Mouse (Mus musculus) forebrain, embryonic 14.5 days (tissue): ENCODE data around the gene Akt1. TPM values are rescaled to one million over a fixed set of nuclear protein-coding genes. Genes with fewer than 3 reads are reported as not detected.

Experiments used
- ATAC-seq: fragments of 200-750 bp; cut with Nextera tagmentation; 2 replicates; pipeline ENCODE4 v1.8.0; 2017; ENCODE audit warnings: mild to moderate bottlenecking, moderate library complexity
- DNase-seq: peaks from one replicate; pipeline ENCODE4 v3.0.0-alpha.2; 2015; ENCODE audit warnings: low spot score
- H3K27ac ChIP-seq: fragments of 300-500 bp; sonication (generic); 2 replicates; pipeline ENCODE4 v1.5.1; 2014; ENCODE audit warnings: low read depth, mild to moderate bottlenecking, control low read depth, low read length, moderate library complexity
- H3K27me3 ChIP-seq: fragments of 300-500 bp; sonication (generic); replicated peaks from 2 replicates; pipeline ENCODE4 v1.6.1; 2014; ENCODE audit warnings: low read length, control low read depth, mixed read lengths; ENCODE audit not compliant: control insufficient read depth, insufficient read depth
- H3K36me3 ChIP-seq: fragments of 300-500 bp; sonication (generic); 2 replicates; pipeline ENCODE4 v1.6.1; 2014; ENCODE audit warnings: low read length, control low read depth; ENCODE audit not compliant: control insufficient read depth, insufficient read depth
- H3K4me1 ChIP-seq: fragments of 300-500 bp; sonication (generic); 2 replicates; pipeline ENCODE4 v1.6.1; 2014; ENCODE audit warnings: antibody characterized with exemption, low read length, control low read depth; ENCODE audit not compliant: control insufficient read depth, insufficient read depth
- H3K4me2 ChIP-seq: fragments of 300-500 bp; sonication (generic); 2 replicates; pipeline ENCODE4 v1.6.1; 2014; ENCODE audit warnings: mild to moderate bottlenecking, control low read depth, low read length
- H3K4me3 ChIP-seq: fragments of 300-500 bp; sonication (generic); 2 replicates; pipeline ENCODE4 v1.5.1; 2014; ENCODE audit warnings: low read depth, low read length, control low read depth
- H3K9ac ChIP-seq: fragments of 300-500 bp; sonication (generic); 2 replicates; pipeline ENCODE4 v1.6.1; 2014; ENCODE audit warnings: mild to moderate bottlenecking, low read length, control low read depth, moderate library complexity
- H3K9me3 ChIP-seq: fragments of 300-500 bp; sonication (generic); replicated peaks from 2 replicates; pipeline ENCODE4 v1.6.1; 2016; ENCODE audit warnings: low read length, control low read depth, mixed read lengths; ENCODE audit not compliant: control insufficient read depth
- WGBS: fragments of 180-500 bp; shearing (Covaris S2); extraction: QIAGEN DNeasy Blood & Tissue Kit; methylation state at CpG from one replicate; pipeline ENCODE4 v1.1.7; 2014; 5-methylcytosine and 5-hydroxymethylcytosine counted together
- polyA plus RNA-seq: library from polyadenylated mRNA; unstranded; fragments of >200 nt; fragmentation: Nextera tagmentation; extraction: Ambion mirVana; gene quantifications from 2 replicates; pipeline ENCODE4 v1.2.1, GENCODE M21; 2014

Gene Akt1
- polyA plus RNA-seq, 1 experiment from 2014 or later: 65.4 TPM

DNA sequence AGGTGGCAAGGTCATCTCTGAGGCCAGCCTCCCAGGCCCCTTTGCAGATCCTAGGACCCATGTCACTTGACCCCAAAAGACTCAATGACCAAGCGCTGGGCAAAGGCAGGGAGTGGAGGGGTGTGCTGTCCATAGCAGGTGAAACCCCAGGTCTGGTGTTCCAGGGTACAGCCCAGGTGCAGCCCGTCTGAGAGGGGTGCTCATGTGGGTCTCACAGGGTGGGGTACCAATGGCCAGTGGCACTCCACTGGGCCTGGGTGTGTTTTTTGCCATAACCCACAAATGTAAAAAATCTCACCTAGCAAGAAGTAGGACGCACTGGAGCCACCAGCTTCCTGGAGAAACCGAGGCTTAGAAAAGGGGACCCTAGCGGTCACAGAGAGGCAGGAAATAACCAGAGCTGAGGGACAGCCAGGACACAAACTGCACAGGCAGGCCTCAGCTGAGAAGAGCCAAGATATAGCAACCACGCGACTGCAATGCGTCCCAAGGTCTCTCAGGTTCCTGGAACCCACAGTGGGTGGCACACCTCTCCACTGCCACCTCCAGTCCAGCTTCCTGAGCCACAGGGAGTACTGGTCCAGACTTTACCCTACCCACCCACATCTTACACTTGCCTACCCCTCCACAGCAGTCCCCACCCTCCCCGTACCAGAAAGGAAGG, 8.7 kb downstream of the Akt1 start:
- DNase-seq (no peak), ATAC-seq (no peak; the same call in 1 of the 2 replicates)
- no peaks in the 10 kb centered on the region for H3K9me3 ChIP-seq
- peak overlapping the region; percentile 89 for H3K27ac ChIP-seq
- peaks cover 42% of the 10 kb centered on the region for H3K4me1 ChIP-seq
- 81% methylated on average over 9 of the region's 9 CpGs for WGBS
- H3K4me3 ChIP-seq: no peak overlapping the region
- peak overlapping the region; percentile 2 for H3K4me2 ChIP-seq
- H3K27me3 ChIP-seq: no peaks in the 10 kb centered on the region
- H3K9ac ChIP-seq: peak overlapping the region; percentile 33; the same call in 1 of the 2 replicates
- H3K36me3 ChIP-seq: peaks cover 75% of the 10 kb centered on the region

DNA sequence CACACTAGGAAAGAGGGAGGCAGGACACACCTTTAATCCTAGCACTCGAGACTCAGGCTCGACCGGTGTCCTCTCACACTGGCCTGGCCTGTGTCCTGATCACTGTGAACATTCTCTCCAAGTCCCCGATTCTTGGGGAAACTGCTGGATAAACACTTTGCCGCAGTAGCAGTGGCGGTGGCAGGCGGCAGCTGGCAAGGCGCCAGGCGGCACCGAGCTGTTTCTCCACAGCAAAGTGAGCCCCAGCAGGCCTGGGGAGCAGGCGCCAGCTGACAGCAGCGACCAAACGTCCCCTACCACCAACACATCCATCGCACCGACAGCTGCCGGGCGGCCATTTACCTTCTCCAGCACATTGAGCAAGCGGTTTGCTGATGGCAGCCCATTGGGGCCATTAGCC, 9.2 kb downstream of the Akt1 start:
- H3K4me3 ChIP-seq: no peak overlapping the region
- DNase-seq (peak; percentile 86), ATAC-seq (peak; percentile 44)
- H3K9ac ChIP-seq: peak overlapping the region; percentile 33; the same call in 1 of the 2 replicates
- peak overlapping the region; percentile 89 for H3K27ac ChIP-seq
- WGBS: 15% methylated on average over 18 of the region's 18 CpGs
- peaks cover 48% of the 10 kb centered on the region for H3K4me1 ChIP-seq
- no peaks in the 10 kb centered on the region for H3K9me3 ChIP-seq
- peaks cover 75% of the 10 kb centered on the region for H3K36me3 ChIP-seq
- H3K27me3 ChIP-seq: no peaks in the 10 kb centered on the region
- peak overlapping the region; percentile 2 for H3K4me2 ChIP-seq

DNA sequence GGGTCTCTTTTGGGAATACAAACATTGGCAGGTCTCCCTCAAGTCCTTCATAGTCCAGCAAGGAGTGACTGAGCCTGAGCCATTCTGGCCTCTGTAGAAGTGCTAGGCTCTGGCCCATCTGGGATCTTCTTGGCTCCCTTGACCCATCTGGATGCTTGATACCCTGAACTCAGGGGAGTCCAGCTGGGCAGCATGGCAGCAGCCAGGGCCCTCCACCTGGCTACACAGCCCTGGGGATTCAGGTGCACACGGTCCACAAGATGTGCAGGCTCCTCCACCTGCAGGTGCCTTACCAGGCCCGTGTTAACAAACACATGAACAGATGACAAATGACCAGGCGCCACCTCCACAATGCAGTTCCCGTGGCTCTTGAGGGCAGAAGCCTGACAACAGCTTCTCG, 10.0 kb downstream of the Akt1 start:
- peak overlapping the region; percentile 89 for H3K27ac ChIP-seq
- H3K4me3 ChIP-seq: no peak overlapping the region
- H3K27me3 ChIP-seq: no peaks in the 10 kb centered on the region
- 61% methylated on average over 5 of the region's 5 CpGs for WGBS
- peaks cover 75% of the 10 kb centered on the region for H3K36me3 ChIP-seq
- DNase-seq (no peak), ATAC-seq (no peak)
- peaks cover 52% of the 10 kb centered on the region for H3K4me1 ChIP-seq
- H3K9me3 ChIP-seq: no peaks in the 10 kb centered on the region
- H3K4me2 ChIP-seq: peak overlapping the region; percentile 2; the same call in 1 of the 2 replicates
- peak overlapping the region; percentile 33; the same call in 1 of the 2 replicates for H3K9ac ChIP-seq

DNA sequence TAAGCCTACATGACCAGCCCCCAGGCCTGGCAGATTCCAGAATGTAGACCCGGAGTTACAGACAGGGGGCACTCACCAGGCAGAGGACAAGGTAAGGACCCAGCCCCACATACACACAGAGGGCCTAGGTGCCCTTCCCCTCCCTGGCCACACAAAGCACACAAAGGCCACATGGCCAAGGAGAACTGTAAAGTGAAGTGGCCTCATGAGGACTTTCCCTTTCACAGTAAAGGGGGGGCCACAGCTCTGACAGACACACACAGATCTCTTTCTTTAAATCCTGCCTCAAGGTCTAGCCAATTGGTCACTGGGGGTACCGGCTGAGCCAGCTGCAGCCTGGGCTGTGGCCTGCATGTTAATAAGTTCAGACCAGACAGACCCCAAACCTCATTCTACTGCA, 10.6 kb downstream of the Akt1 start:
- WGBS: 16% methylated on average over 2 of the region's 2 CpGs
- Histone ChIP-seq H3K9ac (peak overlapping the region; percentile 47), H3K4me2 (peak overlapping the region; percentile 36), H3K27ac (peak overlapping the region; percentile 89), H3K9me3 (no peaks in the 10 kb centered on the region), H3K27me3 (no peaks in the 10 kb centered on the region), H3K4me1 (peaks cover 52% of the 10 kb centered on the region), H3K4me3 (0 out of 2 replicates have a peak overlapping the region, but pooled peaks have one; percentile 5), H3K36me3 (peaks cover 75% of the 10 kb centered on the region)
- ATAC-seq (peak; percentile 42), DNase-seq (peak; percentile 71)

DNA sequence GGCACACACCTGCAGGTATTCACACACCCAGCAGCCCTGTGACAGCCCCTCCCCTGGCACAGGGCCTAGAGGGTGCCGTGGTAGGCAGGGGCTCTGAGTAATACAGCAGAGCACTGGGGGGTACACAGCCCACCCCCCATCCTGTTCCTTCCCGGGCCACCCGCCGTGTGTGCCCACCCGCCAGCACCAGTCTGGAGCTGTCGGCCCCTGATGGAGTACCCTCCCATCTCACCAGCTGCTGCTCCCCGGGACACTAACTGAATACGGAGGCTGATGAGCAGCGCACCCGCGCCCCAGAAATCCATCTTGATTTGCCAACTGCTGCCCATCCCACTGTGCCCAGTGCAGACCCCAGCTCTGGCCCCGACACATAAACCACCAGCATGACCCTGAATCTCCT, 11.0 kb downstream of the Akt1 start:
- ATAC-seq (peak; percentile 43), DNase-seq (peak; percentile 50)
- Histone ChIP-seq H3K9me3 (no peaks in the 10 kb centered on the region), H3K4me2 (peak overlapping the region; percentile 36), H3K4me3 (0 out of 2 replicates have a peak overlapping the region, but pooled peaks have one; percentile 5), H3K9ac (peak overlapping the region; percentile 47), H3K27ac (peak overlapping the region; percentile 89), H3K36me3 (peaks cover 75% of the 10 kb centered on the region), H3K4me1 (peaks cover 52% of the 10 kb centered on the region), H3K27me3 (no peaks in the 10 kb centered on the region)
- 36% methylated on average over 12 of the region's 12 CpGs for WGBS

DNA sequence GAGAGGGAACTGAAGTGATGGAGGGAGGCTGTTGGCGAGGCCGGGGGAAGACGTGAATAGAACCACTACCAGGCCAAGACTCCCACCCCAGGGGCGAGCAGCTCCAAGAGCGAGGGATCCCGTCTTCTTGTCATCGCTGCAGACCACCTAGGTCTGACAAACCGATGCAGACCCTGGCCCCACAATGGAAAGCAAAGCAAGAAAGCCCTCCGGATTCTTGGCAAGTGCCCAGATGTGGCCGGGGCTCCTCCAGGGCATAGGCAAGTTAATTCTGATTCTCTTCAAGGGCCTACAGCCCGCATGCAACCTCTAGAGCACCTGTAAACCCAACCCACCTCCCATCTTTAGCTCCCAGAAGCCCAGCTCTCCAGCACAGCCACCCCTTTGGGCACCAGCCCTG, 11.4 kb downstream of the Akt1 start:
- Histone ChIP-seq H3K9me3 (no peaks in the 10 kb centered on the region), H3K27me3 (no peaks in the 10 kb centered on the region), H3K27ac (peak overlapping the region; percentile 89), H3K36me3 (peaks cover 75% of the 10 kb centered on the region), H3K9ac (peak overlapping the region; percentile 47), H3K4me2 (peak overlapping the region; percentile 36), H3K4me3 (no peak overlapping the region), H3K4me1 (peaks cover 52% of the 10 kb centered on the region)
- peak; percentile 39 for DNase-seq
- no peak for ATAC-seq
- 38% methylated on average over 11 of the region's 11 CpGs for WGBS

DNA sequence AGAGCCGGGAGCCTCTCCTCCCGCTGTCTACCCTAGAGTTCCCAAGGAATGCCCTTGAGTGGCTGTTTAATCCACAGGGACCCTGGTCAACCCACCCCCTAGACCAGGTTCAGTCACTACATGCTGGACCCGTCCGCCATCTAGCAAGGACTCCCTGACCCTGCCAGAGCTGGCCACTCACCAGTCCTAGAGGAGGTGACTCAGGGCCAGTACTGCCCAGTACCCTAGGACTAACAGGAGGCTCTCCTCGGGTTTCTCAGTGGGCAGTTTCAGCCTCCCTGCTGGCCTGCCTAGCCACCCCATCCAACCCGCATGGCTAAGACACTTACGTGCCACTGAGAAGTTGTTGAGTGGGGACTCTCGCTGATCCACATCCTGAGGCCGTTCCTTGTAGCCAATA, 12.8 kb downstream of the Akt1 start:
- peaks cover 52% of the 10 kb centered on the region for H3K4me1 ChIP-seq
- no peak overlapping the region for H3K4me3 ChIP-seq
- H3K27me3 ChIP-seq: no peaks in the 10 kb centered on the region
- DNase-seq (no peak), ATAC-seq (no peak)
- H3K4me2 ChIP-seq: no peak overlapping the region
- no peaks in the 10 kb centered on the region for H3K9me3 ChIP-seq
- H3K36me3 ChIP-seq: peaks cover 75% of the 10 kb centered on the region
- 88% methylated on average over 9 of the region's 9 CpGs for WGBS
- H3K27ac ChIP-seq: peak overlapping the region; percentile 67
- H3K9ac ChIP-seq: no peak overlapping the region

DNA sequence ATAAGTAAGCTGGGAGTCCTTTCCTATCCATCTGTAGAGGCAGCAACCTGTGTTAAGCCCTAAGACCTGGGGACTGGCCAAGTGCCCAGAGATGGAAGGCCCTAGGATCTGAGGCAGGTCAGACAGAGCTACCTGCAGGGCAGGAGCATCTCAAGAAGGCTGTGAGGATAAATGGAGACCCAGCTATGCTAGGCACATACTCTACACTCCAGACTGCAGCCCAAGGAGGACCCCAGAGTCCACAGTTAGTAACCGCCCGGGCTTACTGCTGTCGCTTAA, 13.4 kb downstream of the Akt1 start:
- ATAC-seq (no peak), DNase-seq (no peak)
- no peaks in the 10 kb centered on the region for H3K27me3 ChIP-seq
- H3K36me3 ChIP-seq: peaks cover 79% of the 10 kb centered on the region
- no peaks in the 10 kb centered on the region for H3K9me3 ChIP-seq
- H3K9ac ChIP-seq: peak overlapping the region; percentile 40; the same call in 1 of the 2 replicates
- no peak overlapping the region for H3K4me3 ChIP-seq
- 72% methylated on average over 3 of the region's 3 CpGs for WGBS
- peak overlapping the region; percentile 67 for H3K27ac ChIP-seq
- H3K4me2 ChIP-seq: peak overlapping the region; percentile 32; the same call in 1 of the 2 replicates
- H3K4me1 ChIP-seq: peaks cover 51% of the 10 kb centered on the region

DNA sequence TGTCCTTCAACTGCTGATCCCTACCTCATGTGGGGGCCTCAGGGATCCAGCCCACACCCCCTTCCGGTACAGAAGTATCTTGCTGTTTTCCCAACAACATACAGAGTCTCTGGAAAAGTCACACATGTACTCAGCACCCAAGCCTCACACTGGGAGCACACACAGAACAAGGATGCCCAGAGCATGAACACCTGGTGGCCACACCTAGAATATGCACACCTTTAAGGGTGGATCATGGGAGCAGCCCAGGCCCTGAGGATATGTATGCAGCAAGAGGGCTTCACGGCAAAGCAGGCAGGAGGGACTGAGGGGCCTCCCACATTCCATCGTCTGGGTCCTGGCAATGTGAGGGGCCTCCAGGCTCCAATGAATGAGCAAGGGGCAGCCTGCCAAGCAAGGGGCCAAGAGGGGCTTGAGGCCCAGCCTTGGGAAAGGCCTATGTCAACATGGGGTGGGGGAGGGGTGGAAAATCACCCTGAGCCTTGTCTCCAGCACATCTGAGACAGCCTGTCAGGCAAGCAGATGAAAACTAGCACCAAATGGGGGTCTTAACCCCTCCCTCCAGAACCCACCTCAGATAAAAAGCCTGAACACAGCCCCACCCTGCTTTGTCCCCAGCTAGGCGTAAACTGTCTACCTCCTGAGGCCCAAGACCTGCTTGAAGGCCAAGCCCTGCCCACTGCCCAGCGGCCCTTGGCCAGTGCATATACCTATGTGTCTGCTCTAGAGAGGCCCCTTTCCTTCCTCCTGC, 13.9 kb downstream of the Akt1 start:
- H3K4me2 ChIP-seq: peak overlapping the region; percentile 32
- H3K27ac ChIP-seq: peak overlapping the region; percentile 77
- H3K4me3 ChIP-seq: no peak overlapping the region
- ATAC-seq (peak; percentile 41), DNase-seq (peak; percentile 91)
- H3K4me1 ChIP-seq: peaks cover 46% of the 10 kb centered on the region
- no peaks in the 10 kb centered on the region for H3K9me3 ChIP-seq
- peaks cover 79% of the 10 kb centered on the region for H3K36me3 ChIP-seq
- H3K9ac ChIP-seq: peak overlapping the region; percentile 40; the same call in 1 of the 2 replicates
- H3K27me3 ChIP-seq: no peaks in the 10 kb centered on the region
- WGBS: 19% methylated on average over 5 of the region's 5 CpGs
